Mouse (Mus musculus): ENCODE data around the gene Psmb5. TPM values are rescaled to one million over a fixed set of nuclear protein-coding genes. Genes with fewer than 3 reads are reported as not detected.
A peak's percentile ranks its signal among the peaks of the same experiment; 100 is the strongest.

Psmb5 gene
- total RNA-seq, 1 experiment, result 202 TPM

DNA sequence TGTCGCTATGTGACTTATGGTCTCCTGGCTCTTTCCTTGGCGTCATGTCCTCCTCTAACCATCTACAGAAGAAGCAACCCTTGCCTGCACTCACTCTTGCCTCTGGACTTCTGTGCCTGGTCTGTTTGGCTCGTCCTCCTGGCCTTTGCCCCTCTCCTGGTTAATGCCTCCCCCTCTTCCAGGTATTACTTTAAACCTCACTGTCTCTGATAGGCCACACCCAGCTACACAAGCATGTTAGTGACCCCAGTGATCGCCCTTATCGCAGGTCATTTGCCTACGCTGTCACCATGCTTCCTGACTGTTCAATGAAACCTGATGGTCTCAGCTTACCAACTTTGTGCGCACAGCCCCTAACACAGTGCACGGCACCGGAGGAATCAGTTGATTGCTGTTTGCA is 35.3 kb downstream of the Psmb5 start:
- H3K4me1 ChIP-seq (ENCODE audit: control insufficient read depth in 2 of 2, insufficient read depth in 2 of 2, low read length in 2 of 2, poor library complexity in 1 of 2), result peaks cover 0 to 13% of the 10 kb centered on the region in 2 experiments; a peak in 2 of 4 replicates
- H3K9ac ChIP-seq (ENCODE audit: insufficient read depth, low read depth, low read length, poor library complexity, severe bottlenecking), result no peak overlapping the region
- no peak overlapping the region for H3K4me3 ChIP-seq (ENCODE audit: insufficient read depth in 1 of 2, low read depth in 1 of 2, low read length in 2 of 2, poor library complexity in 1 of 2, severe bottlenecking in 1 of 2)
- H3K36me3 ChIP-seq (ENCODE audit: control insufficient read depth, insufficient read depth, low read length, poor library complexity, severe bottlenecking), result no peaks in the 10 kb centered on the region; the same call in 1 of the 2 replicates
- no peaks in the 10 kb centered on the region for H3K9me3 ChIP-seq (ENCODE audit: control insufficient read depth, insufficient read depth, low read depth, low read length)
- TF ChIP-seq CHD2 (IDR thresholded peaks at IDR 0.05; ENCODE audit: low read depth, low read length), result no peak
- TF ChIP-seq HCFC1 (IDR thresholded peaks at IDR 0.05; ENCODE audit: borderline replicate concordance, insufficient read depth, low read length), result no peak
- TF ChIP-seq ZNF384 (IDR thresholded peaks at IDR 0.05; ENCODE audit: low read depth, low read length), result no peak
- TF ChIP-seq MAFK (IDR thresholded peaks at IDR 0.05; ENCODE audit: insufficient read depth, low read depth, low read length), result no peak
- TF ChIP-seq ZC3H11A (IDR thresholded peaks at IDR 0.05; ENCODE audit: borderline replicate concordance, low read depth, low read length), result no peak
- in situ Hi-C loops (cut with MboI; ENCODE audit: low sequenced_read_pairs in 2 of 2, unreplicated experiment in 2 of 2), result no loop called here
- no peak for DNase-seq (ENCODE audit: low read depth, low spot score)
- no peak overlapping the region for H3K27ac ChIP-seq (ENCODE audit: insufficient read depth, low read depth, low read length, poor library complexity, severe bottlenecking)

- no peaks in the 10 kb centered on the region for H3K9me3 ChIP-seq (ENCODE audit: control insufficient read depth, insufficient read depth, low read depth, low read length)
- H3K9ac ChIP-seq (ENCODE audit: insufficient read depth, low read depth, low read length, poor library complexity, severe bottlenecking), result no peak overlapping the region
- no peak overlapping the region for H3K4me3 ChIP-seq (ENCODE audit: insufficient read depth in 1 of 2, low read depth in 1 of 2, low read length in 2 of 2, poor library complexity in 1 of 2, severe bottlenecking in 1 of 2)
- no peak for DNase-seq (ENCODE audit: low read depth, low spot score)
- TF ChIP-seq CHD2 (IDR thresholded peaks at IDR 0.05; ENCODE audit: low read depth, low read length), result no peak
- TF ChIP-seq MAFK (IDR thresholded peaks at IDR 0.05; ENCODE audit: insufficient read depth, low read depth, low read length), result no peak
- TF ChIP-seq HCFC1 (IDR thresholded peaks at IDR 0.05; ENCODE audit: borderline replicate concordance, insufficient read depth, low read length), result no peak
- TF ChIP-seq ZNF384 (IDR thresholded peaks at IDR 0.05; ENCODE audit: low read depth, low read length), result no peak
- no peak for TF ChIP-seq ZC3H11A (IDR thresholded peaks at IDR 0.05; ENCODE audit: borderline replicate concordance, low read depth, low read length)
- H3K4me1 ChIP-seq (ENCODE audit: control insufficient read depth in 2 of 2, insufficient read depth in 2 of 2, low read length in 2 of 2, poor library complexity in 1 of 2), result peaks cover 0 to 13% of the 10 kb centered on the region in 2 experiments; a peak in 2 of 4 replicates
- in situ Hi-C loops (cut with MboI; ENCODE audit: low sequenced_read_pairs in 2 of 2, unreplicated experiment in 2 of 2), result no loop called here
- H3K27ac ChIP-seq (ENCODE audit: insufficient read depth, low read depth, low read length, poor library complexity, severe bottlenecking), result no peak overlapping the region
- peaks cover 16% of the 10 kb centered on the region for H3K36me3 ChIP-seq (ENCODE audit: control insufficient read depth, insufficient read depth, low read length, poor library complexity, severe bottlenecking)
Measured at GRCm38 (mm10) chr14:54579638-54580037, 38.2 kb downstream of the Psmb5 start.

DNA sequence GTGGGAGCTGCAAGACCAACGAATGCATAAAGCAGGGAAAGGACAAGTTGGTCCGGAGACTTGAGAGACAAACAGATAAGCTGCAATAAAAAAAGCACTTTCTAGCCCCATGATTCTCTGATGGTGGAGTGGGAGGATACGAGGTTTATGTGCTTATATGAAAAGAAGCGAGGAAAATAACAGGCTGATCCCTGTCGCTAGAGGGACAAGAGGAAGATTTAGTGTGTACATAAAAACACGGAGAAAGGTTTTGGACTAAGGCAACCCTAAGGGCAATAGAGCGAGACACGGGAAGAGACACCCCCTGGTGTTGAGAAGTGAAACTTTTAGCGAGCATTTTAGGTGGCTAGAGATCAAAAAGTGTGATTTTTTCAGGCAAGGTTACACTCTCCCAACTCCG is 39.8 kb downstream of the Psmb5 start:
- peak overlapping the region; percentile 94 for H3K27ac ChIP-seq (ENCODE audit: insufficient read depth, low read depth, low read length, poor library complexity, severe bottlenecking)
- H3K9ac ChIP-seq (ENCODE audit: insufficient read depth, low read depth, low read length, poor library complexity, severe bottlenecking), result peak overlapping the region; percentile 67
- DNase-seq (ENCODE audit: low read depth, low spot score), result no peak
- peaks cover 0 to 10% of the 10 kb centered on the region in 2 experiments; a peak in 2 of 4 replicates for H3K4me1 ChIP-seq (ENCODE audit: control insufficient read depth in 2 of 2, insufficient read depth in 2 of 2, low read length in 2 of 2, poor library complexity in 1 of 2)
- no peaks in the 10 kb centered on the region for H3K9me3 ChIP-seq (ENCODE audit: control insufficient read depth, insufficient read depth, low read depth, low read length)
- TF ChIP-seq ZC3H11A (IDR thresholded peaks at IDR 0.05; ENCODE audit: borderline replicate concordance, low read depth, low read length) (no peak), ZNF384 (IDR thresholded peaks at IDR 0.05; ENCODE audit: low read depth, low read length) (no peak), MAFK (IDR thresholded peaks at IDR 0.05; ENCODE audit: insufficient read depth, low read depth, low read length) (no peak), HCFC1 (IDR thresholded peaks at IDR 0.05; ENCODE audit: borderline replicate concordance, insufficient read depth, low read length) (no peak), CHD2 (IDR thresholded peaks at IDR 0.05; ENCODE audit: low read depth, low read length) (no peak)
- in situ Hi-C loops (cut with MboI; ENCODE audit: low sequenced_read_pairs in 2 of 2, unreplicated experiment in 2 of 2), result no loop called here
- H3K4me3 ChIP-seq (ENCODE audit: insufficient read depth in 1 of 2, low read depth in 1 of 2, low read length in 2 of 2, poor library complexity in 1 of 2, severe bottlenecking in 1 of 2), result peak overlapping the region; percentile 85 to 89
- peaks cover 28% of the 10 kb centered on the region for H3K36me3 ChIP-seq (ENCODE audit: control insufficient read depth, insufficient read depth, low read length, poor library complexity, severe bottlenecking)

DNA sequence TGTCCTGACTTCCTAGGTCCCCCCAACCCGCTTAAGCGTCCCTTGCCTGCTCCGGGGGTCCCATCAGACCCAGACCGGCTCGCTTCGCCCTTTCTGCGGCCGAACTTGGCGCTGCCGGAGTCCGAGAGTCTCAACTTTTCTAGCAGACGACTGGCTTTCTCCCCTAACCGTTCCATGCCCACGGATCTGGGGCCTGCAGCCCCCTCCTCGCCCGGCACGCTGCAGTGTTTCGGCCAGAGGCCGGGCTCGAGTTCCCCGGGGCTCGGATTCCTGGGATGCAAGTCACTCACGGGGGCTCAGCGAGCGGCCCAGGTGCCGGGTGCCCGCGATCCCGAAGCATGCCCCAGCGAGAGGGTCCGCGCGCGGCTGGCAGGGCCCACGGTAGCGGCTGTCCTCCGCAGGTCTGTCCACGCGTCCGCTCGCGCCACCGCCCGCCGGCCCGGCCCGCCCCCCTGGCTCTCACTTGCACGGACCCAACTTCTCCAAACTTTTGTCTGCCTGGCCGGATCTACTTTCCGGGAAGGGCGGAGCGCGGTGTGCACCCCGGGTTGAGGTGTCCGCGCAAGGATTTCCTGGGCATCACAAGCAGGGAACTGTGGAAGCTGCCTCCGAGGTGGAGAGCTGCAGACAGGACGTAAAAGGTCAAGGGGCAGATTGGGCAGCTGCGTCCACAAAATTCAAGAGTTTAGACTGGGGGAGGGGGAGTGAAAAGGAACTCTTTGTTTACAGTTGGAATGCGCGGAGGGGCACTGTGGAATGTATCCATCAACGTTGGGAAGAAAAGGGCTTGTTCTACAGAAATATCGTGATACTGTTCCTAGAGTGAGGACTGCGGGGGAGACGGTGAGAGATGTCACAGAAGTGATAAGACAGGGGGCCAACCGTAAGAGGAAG is 40.5 kb downstream of the Psmb5 start, which contains the start of gene Ajuba:
TSS of gene Ajuba (minus strand) at position 470 of the 894 bp plus-strand sequence.
- peaks cover 33% of the 10 kb centered on the region for H3K36me3 ChIP-seq (ENCODE audit: control insufficient read depth, insufficient read depth, low read length, poor library complexity, severe bottlenecking)
- H3K4me1 ChIP-seq (ENCODE audit: control insufficient read depth in 2 of 2, insufficient read depth in 2 of 2, low read length in 2 of 2, poor library complexity in 1 of 2), result peaks cover under 1 to 8% of the 10 kb centered on the region in 2 experiments; a peak in 3 of 4 replicates
- peak within 1 kb of the TSS; percentile 94 for H3K27ac ChIP-seq (ENCODE audit: insufficient read depth, low read depth, low read length, poor library complexity, severe bottlenecking)
- DNase-seq (ENCODE audit: low read depth, low spot score), result peak; percentile 90
- in situ Hi-C loops (cut with MboI; ENCODE audit: low sequenced_read_pairs in 2 of 2, unreplicated experiment in 2 of 2), result no loop called here
- H3K9me3 ChIP-seq (ENCODE audit: control insufficient read depth, insufficient read depth, low read depth, low read length), result no peaks in the 10 kb centered on the region
- peak within 1 kb of the TSS; percentile 85 to 89 for H3K4me3 ChIP-seq (ENCODE audit: insufficient read depth in 1 of 2, low read depth in 1 of 2, low read length in 2 of 2, poor library complexity in 1 of 2, severe bottlenecking in 1 of 2)
- peak within 1 kb of the TSS; percentile 96 for H3K9ac ChIP-seq (ENCODE audit: insufficient read depth, low read depth, low read length, poor library complexity, severe bottlenecking)
- TF ChIP-seq ZNF384 (IDR thresholded peaks at IDR 0.05; ENCODE audit: low read depth, low read length) (no peak), CHD2 (IDR thresholded peaks at IDR 0.05; ENCODE audit: low read depth, low read length) (peak; percentile 90)

All from ES-E14 (cell line).